Mouse (Mus musculus) thymus, adult 2 months (tissue): ENCODE data around the gene Wdr17. TPM values are rescaled to one million over a fixed set of nuclear protein-coding genes. Genes with fewer than 3 reads are reported as not detected.

ENCODE experiments used
- DNase-seq: peaks from one replicate; pipeline ENCODE4 v3.0.0; 2021
- H3K27ac ChIP-seq: fragments of 200-500 bp; 2 replicates; pipeline ENCODE4 v1.5.1; 2012; ENCODE audit warnings: low read length, control low read depth; ENCODE audit not compliant: control insufficient read depth, insufficient read depth
- H3K27me3 ChIP-seq: fragments of 200-500 bp; 2 replicates; pipeline ENCODE4 v1.6.1; 2012; ENCODE audit warnings: mild to moderate bottlenecking, low read length, moderate library complexity, mixed read lengths; ENCODE audit not compliant: control insufficient read depth, insufficient read depth
- H3K36me3 ChIP-seq: fragments of 200-500 bp; 2 replicates; pipeline ENCODE4 v1.6.1; 2012; ENCODE audit warnings: mild to moderate bottlenecking, low read length, moderate library complexity; ENCODE audit not compliant: control insufficient read depth, insufficient read depth
- H3K4me1 ChIP-seq: fragments of 200-500 bp; replicated peaks from 2 replicates; pipeline ENCODE4 v1.6.1; 2012; ENCODE audit warnings: low read length; ENCODE audit not compliant: control insufficient read depth, insufficient read depth
- H3K4me3 ChIP-seq: fragments of 200-500 bp; 2 replicates; pipeline ENCODE4 v1.5.1; 2012; ENCODE audit warnings: mild to moderate bottlenecking, low read length, control low read depth, moderate library complexity; ENCODE audit not compliant: control insufficient read depth, insufficient read depth
- CTCF ChIP-seq: fragments of 200-500 bp; IDR thresholded peaks from 2 replicates; pipeline ENCODE4 v1.5.1; 2012; ENCODE audit warnings: mild to moderate bottlenecking, control low read depth, low read length, moderate library complexity, borderline replicate concordance; ENCODE audit not compliant: control insufficient read depth, poor library complexity, insufficient read depth; ENCODE audit errors: extremely low read depth
- POLR2A ChIP-seq: fragments of 200-500 bp; IDR thresholded peaks from 2 replicates; pipeline ENCODE4 v1.6.1; 2012; ENCODE audit warnings: mild to moderate bottlenecking, low read length, control low read depth, moderate library complexity; ENCODE audit not compliant: control insufficient read depth, poor library complexity, insufficient read depth; ENCODE audit errors: extremely low read depth
- WGBS: fragments of 180-500 bp; shearing (Covaris S2); methylation state at CpG from one replicate; pipeline ENCODE4 v1.1.7; 2018; 5-methylcytosine and 5-hydroxymethylcytosine counted together
- polyA plus RNA-seq: library from polyadenylated mRNA; depleted of rRNA; stranded (reverse); fragments of >200 nt; gene quantifications from 2 replicates; pipeline ENCODE4 v1.2.3, GENCODE M21; 2012

Wdr17 gene
- polyA plus RNA-seq, 1 experiment = not detected

DNA sequence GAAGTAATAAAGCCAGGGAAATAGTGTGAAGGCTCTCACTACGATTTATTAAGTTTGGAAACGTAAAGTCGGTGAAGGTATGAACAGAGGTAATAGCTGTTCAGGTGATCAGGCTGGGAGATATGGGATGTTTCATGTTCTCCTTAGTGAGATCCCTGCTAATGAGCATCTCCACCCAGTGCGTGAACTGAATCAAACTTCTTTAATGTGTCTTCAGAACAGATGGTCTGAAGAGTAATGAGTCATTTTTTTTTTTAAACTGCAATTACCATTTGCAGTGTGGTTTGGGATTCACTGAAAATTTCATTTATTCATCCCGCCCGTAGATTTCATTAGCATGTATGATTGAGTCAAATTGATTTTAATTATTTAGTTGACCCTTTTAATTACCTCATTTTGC is 80.8 kb downstream of the Wdr17 start:
- Histone ChIP-seq H3K4me1 (no peaks in the 10 kb centered on the region), H3K4me3 (no peak overlapping the region), H3K27ac (no peak overlapping the region), H3K36me3 (no peaks in the 10 kb centered on the region), H3K27me3 (no peaks in the 10 kb centered on the region)
- no peak for DNase-seq
- no peak for TF ChIP-seq CTCF
- TF ChIP-seq POLR2A = no peak
- 95% methylated on average over 6 of the region's 6 CpGs for WGBS

DNA sequence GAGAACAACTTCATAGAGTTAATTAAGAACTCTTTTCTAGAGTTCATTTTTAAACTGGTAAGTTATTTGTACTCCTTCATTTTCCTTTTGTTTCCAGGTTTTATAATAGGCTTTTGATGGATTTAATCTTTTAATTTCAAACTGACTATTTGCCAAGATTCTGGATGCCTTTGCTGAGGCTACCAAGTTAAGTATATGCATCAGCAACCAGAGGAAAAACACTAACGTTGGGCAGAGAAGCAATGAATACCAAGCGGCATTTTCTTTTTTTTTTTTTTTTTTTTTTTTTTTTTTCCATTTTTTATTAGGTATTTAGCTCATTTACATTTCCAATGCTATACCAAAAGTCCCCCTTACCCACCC is 94.3 kb downstream of the Wdr17 start:
- H3K36me3 ChIP-seq = no peaks in the 10 kb centered on the region
- H3K4me1 ChIP-seq = no peaks in the 10 kb centered on the region
- TF ChIP-seq CTCF (no peak), POLR2A (no peak)
- no peak for DNase-seq
- 88% methylated on average over 2 of the region's 2 CpGs for WGBS
- H3K4me3 ChIP-seq = no peak overlapping the region
- H3K27me3 ChIP-seq = no peaks in the 10 kb centered on the region
- no peak overlapping the region for H3K27ac ChIP-seq

DNA sequence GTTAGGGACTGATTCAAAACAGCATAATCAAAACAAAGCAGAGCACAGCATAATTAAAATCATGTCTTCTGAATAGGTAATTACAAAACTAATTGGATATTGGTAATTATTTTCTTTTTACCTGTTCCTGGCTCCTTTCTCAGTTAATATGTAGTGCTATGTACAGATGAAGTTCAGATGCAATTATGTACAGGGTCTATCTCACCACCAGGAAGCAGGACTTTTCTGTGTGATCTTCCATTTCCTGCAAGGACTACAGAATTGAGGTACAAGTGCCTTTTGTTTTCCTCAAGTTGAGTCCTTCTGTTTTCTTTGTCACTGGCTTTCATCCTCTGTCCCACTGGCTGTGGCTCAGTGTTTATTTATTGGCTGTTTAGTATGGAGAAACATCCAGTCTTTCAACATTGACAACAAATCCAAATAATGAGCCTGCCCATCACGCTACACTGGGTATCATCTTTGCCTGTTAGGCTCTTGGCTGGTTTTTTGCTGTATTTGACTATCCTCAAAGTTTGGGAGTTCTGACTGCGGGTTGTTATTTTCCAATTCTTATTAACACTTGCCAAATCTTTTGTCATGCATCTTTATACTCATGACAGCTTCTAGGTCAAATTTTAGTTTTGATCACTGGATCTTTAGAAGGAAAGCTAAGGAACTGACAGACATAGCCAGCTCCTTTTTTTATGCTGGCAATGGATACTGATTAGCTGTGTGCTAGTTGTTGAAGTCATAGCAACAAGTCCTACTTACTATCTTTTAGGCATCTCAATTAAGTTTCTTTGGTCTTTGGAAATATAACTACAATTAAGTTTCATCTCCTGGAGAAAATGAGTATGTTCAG is 94.9 kb downstream of the Wdr17 start:
- 84% methylated on average over 2 of the region's 2 CpGs for WGBS
- H3K4me1 ChIP-seq = no peaks in the 10 kb centered on the region
- TF ChIP-seq CTCF (no peak), POLR2A (no peak)

DNA sequence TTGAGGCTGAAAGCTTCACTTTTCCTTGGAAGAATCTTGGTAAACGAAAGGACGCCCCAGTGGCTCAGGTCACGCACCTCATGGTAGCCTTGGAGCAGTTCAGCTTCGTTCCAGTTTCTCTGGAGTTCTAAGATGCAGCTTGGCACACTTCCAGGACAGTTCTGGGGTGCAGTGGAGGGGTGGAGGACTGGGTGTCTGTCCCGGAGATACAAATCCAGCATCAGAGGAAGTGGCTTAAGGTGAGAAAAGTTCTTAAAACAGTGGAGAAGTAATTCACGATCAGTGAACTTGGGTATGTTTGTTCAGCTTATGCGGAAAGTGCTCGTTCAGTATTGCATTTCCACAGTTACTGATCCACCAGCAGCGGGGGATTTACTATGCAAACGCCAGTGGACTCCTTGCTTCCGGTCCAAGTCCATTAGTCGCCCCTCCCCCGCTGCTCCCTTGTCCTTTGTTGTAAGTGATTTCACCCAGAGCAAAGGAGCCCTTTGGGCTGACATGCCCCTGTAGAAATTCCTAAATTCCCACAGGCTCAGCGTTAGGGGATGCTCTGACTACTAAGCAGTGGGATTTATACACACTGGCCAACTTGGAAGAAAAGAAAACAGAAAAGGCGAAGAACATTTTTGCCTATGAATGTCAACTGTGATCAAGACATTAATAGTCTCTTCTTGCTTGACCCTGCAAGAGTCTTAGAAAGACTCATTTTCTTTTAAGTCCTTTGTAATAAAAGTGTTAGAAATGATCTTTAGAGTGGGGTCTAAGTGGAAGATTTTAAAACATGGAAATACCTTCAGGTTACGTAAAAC is 106.6 kb downstream of the Wdr17 start:
- WGBS = 16% methylated on average over 16 of the region's 16 CpGs
- no peak overlapping the region for H3K4me3 ChIP-seq
- no peak for DNase-seq

More for the DNA sequence above, 94.9 kb downstream of the Wdr17 start:
- no peak for DNase-seq
- Histone ChIP-seq H3K27me3 (no peaks in the 10 kb centered on the region), H3K4me3 (no peak overlapping the region), H3K27ac (no peak overlapping the region), H3K36me3 (no peaks in the 10 kb centered on the region)

DNA sequence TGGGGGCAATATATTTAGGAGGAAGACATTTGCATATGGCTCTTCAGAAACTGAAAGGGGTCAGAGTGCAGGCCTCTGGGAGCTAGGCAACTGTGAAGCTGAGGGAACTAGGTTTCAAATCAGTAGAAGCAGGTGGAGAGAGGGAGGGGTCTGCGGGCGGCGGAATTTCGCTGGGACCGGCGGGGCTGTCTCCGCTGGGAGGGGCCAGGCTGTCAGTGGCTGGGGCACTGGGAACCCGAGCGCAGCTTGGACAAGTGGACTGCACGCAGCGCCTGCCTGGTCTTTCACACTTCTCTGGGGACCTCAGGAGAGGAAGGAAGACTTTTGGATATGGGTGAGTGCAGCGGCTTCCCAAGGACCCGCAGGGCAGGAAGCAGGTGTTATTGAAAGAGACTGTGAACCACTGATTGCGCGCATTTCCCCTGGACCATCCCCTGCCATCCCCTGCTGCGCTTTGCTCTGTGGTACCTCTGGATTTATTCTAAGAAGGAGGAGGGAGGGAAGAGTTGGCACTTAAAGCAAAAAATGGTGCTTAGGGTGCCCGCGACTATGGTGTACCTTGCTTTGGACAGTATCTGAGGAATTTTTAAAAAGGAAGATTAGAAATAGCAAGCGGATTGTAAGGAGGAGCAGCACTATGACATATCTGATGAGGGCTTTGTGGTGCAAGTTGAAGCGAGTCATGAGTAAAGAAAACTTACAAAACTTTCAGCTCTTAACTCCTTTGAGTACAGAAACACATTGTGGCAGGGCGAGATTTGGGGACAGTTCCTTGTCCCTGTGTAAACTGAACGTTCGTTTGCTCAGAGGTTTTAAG is 107.5 kb downstream of the Wdr17 start:
- 2% methylated on average over 23 of the region's 23 CpGs for WGBS
- no peaks in the 10 kb centered on the region for H3K36me3 ChIP-seq
- H3K4me3 ChIP-seq = no peak overlapping the region
- no peaks in the 10 kb centered on the region for H3K27me3 ChIP-seq
- no peak for DNase-seq
- no peaks in the 10 kb centered on the region for H3K4me1 ChIP-seq
- TF ChIP-seq POLR2A (no peak), CTCF (no peak)
- H3K27ac ChIP-seq = no peak overlapping the region

More for the DNA sequence above, 106.6 kb downstream of the Wdr17 start:
- Histone ChIP-seq H3K27me3 (no peaks in the 10 kb centered on the region), H3K4me1 (no peaks in the 10 kb centered on the region), H3K36me3 (no peaks in the 10 kb centered on the region), H3K27ac (no peak overlapping the region)
- TF ChIP-seq CTCF (no peak), POLR2A (no peak)

DNA sequence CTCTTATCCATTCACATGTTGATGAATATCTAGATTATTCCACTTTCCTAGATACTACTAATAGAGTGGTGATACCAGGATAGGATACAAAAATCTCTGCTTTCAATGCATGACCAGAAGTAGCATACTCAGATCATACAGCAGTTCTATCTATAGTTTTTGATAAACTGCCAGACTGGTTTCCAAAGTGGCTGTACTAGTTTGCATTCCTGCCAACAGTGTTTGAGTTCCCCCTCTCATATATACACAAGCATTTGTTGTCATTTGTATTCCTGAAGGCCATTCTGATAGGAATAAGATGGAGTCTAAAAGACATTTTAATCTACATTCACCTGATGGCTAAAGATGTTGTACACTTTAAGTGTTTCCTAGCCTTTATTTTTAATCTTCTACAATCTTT is 110.0 kb downstream of the Wdr17 start:
- H3K4me1 ChIP-seq = no peaks in the 10 kb centered on the region
- H3K4me3 ChIP-seq = no peak overlapping the region
- no peak for TF ChIP-seq POLR2A
- no peak for TF ChIP-seq CTCF
- no peak overlapping the region for H3K27ac ChIP-seq
- no peaks in the 10 kb centered on the region for H3K27me3 ChIP-seq
- H3K36me3 ChIP-seq = no peaks in the 10 kb centered on the region
- no peak for DNase-seq
